Mouse (Mus musculus) lung, embryonic 16.5 days (tissue): ENCODE measurements at regions not wholly inside any gene's neighbourhood (a gene's known extent, or its start where the extent isn't known, plus 50 kb on each side); places are given as distances from the start of the nearest gene placed in this dataset.

Experiments
- ATAC-seq: fragments of 200-750 bp; cut with Nextera tagmentation; 2 replicates; pipeline ENCODE4 v1.8.0; 2017; ENCODE audit warnings: low read depth, mild to moderate bottlenecking, moderate library complexity
- H3K27ac ChIP-seq: fragments of 300-500 bp; sonication (generic); 2 replicates; pipeline ENCODE4 v1.5.1; 2014; ENCODE audit warnings: mild to moderate bottlenecking, control low read depth, low read length
- H3K27me3 ChIP-seq: fragments of 300-500 bp; sonication (generic); 2 replicates; pipeline ENCODE4 v1.6.1; 2014; ENCODE audit warnings: low read depth, low read length, mixed read lengths; ENCODE audit not compliant: control insufficient read depth, insufficient read depth
- H3K36me3 ChIP-seq: fragments of 300-500 bp; sonication (generic); 2 replicates; pipeline ENCODE4 v1.6.1; 2014; ENCODE audit warnings: low read length; ENCODE audit not compliant: control insufficient read depth, insufficient read depth
- H3K4me1 ChIP-seq: fragments of 300-500 bp; sonication (generic); replicated peaks from 2 replicates; pipeline ENCODE4 v1.6.1; 2014; ENCODE audit warnings: low read length, mixed read lengths; ENCODE audit not compliant: control insufficient read depth, insufficient read depth
- H3K4me2 ChIP-seq: fragments of 300-500 bp; sonication (generic); 2 replicates; pipeline ENCODE4 v1.6.1; 2014; ENCODE audit warnings: low read depth, low read length, control low read depth
- H3K4me3 ChIP-seq: fragments of 300-500 bp; sonication (generic); 2 replicates; pipeline ENCODE4 v1.5.1; 2014; ENCODE audit warnings: mild to moderate bottlenecking, low read length, control low read depth
- H3K9ac ChIP-seq: fragments of 300-500 bp; sonication (generic); 2 replicates; pipeline ENCODE4 v1.6.1; 2014; ENCODE audit warnings: low read length, control low read depth
- H3K9me3 ChIP-seq: fragments of 300-500 bp; sonication (generic); 2 replicates; pipeline ENCODE4 v1.6.1; 2016; ENCODE audit warnings: low read length; ENCODE audit not compliant: control insufficient read depth
- WGBS: fragments of 180-500 bp; shearing (Covaris S2); extraction: QIAGEN DNeasy Blood & Tissue Kit; methylation state at CpG from one replicate; pipeline ENCODE4 v1.1.7; 2014; 5-methylcytosine and 5-hydroxymethylcytosine counted together

DNA sequence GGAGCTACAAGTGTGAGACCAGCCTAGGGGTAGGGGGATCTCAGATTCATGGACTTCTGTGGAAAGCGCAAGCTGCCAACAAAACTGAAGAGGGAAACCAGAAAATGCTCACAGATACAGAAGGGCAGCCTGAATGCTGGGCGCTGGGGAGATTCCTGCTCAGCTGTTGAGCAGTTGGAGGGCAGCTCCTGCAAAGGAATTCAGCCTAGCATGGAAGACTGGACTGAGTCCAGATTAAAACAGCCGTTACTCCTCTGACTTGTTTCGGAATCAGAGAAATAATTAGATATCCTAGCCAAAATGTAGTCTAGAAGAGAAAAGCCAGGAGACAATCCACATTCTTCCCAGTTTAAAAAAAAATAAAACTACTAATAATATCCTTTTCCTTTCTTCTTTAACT lies 83.7 kb downstream of the Asb9 start:
- Histone ChIP-seq H3K27me3 (no peaks in the 10 kb centered on the region), H3K4me3 (no peak overlapping the region), H3K4me2 (no peak overlapping the region), H3K36me3 (no peaks in the 10 kb centered on the region), H3K9me3 (no peaks in the 10 kb centered on the region), H3K27ac (no peak overlapping the region), H3K4me1 (no peaks in the 10 kb centered on the region), H3K9ac (no peak overlapping the region)
- ATAC-seq, result 0 out of 2 replicates have a peak, but pooled peaks have one; percentile 41
- WGBS, result 52% methylated on average over 4 of the region's 4 CpGs
